ENCODE assay signal across 23 mouse cellular contexts in genomic region chr3:103193186-103193585, GRCm38 (mm10). TPM values are rescaled to one million over a fixed set of nuclear protein-coding genes. Genes with fewer than 3 reads are reported as not detected.
DNase-seq lines count a peak whose midpoint lies in the region; ATAC-seq and TF ChIP-seq lines count a peak whose summit lies in the region.
"Had no signal": no experiment of that assay in that cellular context is flagged by ENCODE, and none has a peak within 500 bp of the region (broad histone marks: within the 10 kb centered on the region; RNA-seq: fewer than 3 reads in every experiment).

No protein-coding gene starts in this region.

- H3K36me3 ChIP-seq in ES-E14 (ENCODE audit: control insufficient read depth, insufficient read depth, low read length, poor library complexity, severe bottlenecking): no peaks in the 10 kb centered on the region
- H3K36me3 ChIP-seq in stomach, postnatal 0 days (ENCODE audit: control insufficient read depth, insufficient read depth, low read length): no peaks in the 10 kb centered on the region
- H3K36me3 ChIP-seq: embryonic facial prominence, embryonic 10.5 days; embryonic facial prominence, embryonic 12.5 days; forebrain, embryonic 15.5 days had no signal

- H3K9ac ChIP-seq in ES-E14 (ENCODE audit: insufficient read depth, low read depth, low read length, poor library complexity, severe bottlenecking): no peak overlapping the region
- no peak overlapping the region for H3K9ac ChIP-seq in stomach, postnatal 0 days (ENCODE audit: low read length)
- H3K9ac ChIP-seq: embryonic facial prominence, embryonic 12.5 days; forebrain, embryonic 13.5 days; forebrain, embryonic 15.5 days; forebrain, postnatal 0 days had no signal

- H3K9me3 ChIP-seq in ES-E14 (ENCODE audit: control insufficient read depth, insufficient read depth, low read depth, low read length): no peaks in the 10 kb centered on the region
- H3K9me3 ChIP-seq in stomach, postnatal 0 days (ENCODE audit: control insufficient read depth, low read length): no peaks in the 10 kb centered on the region
- H3K9me3 ChIP-seq: embryonic facial prominence, embryonic 12.5 days; forebrain, embryonic 15.5 days had no signal

- in situ Hi-C loops in ES-E14 (cut with MboI; ENCODE audit: low sequenced_read_pairs in 2 of 2, unreplicated experiment in 2 of 2): no loop called here

- WGBS in stomach, postnatal 0 days: 59% methylated on average over 1 of the region's 1 CpGs

- peak; percentile 61 for DNase-seq in heart, adult 11 months
- DNase-seq in heart, postnatal 14 days: no peak
- DNase-seq in ES-E14 (ENCODE audit: low read depth, low spot score) (no peak), R1 (ENCODE audit: low read depth, low spot score) (peak; percentile 93)
- no peak for DNase-seq in stomach, postnatal 0 days (ENCODE audit: low spot score)
- DNase-seq in right cerebral cortex, postnatal 25 days: no peak
- no peak for DNase-seq in left cerebral cortex, postnatal 25 days (ENCODE audit: low spot score in 2 of 2)
- DNase-seq in lung, adult 18-20 months: no peak
- DNase-seq: adrenal gland, adult 2 months; adrenal gland, postnatal 14 days; adrenal gland, postnatal 36 days; cerebellum, adult 11-12 months; cerebellum, adult 2 months; cerebellum, adult 9-10 months; cerebellum, postnatal 10 days; cerebellum, postnatal 25 days; forebrain, postnatal 0 days had no signal

- H3K4me1 ChIP-seq in ES-E14 (ENCODE audit: control insufficient read depth in 2 of 2, insufficient read depth in 2 of 2, low read length in 2 of 2, poor library complexity in 1 of 2): peaks cover 0 to 6% of the 10 kb centered on the region in 2 experiments; a peak in 1 of 4 replicates
- H3K4me1 ChIP-seq in stomach, postnatal 0 days (replicated peaks; ENCODE audit: control insufficient read depth, insufficient read depth): no peaks in the 10 kb centered on the region
- H3K4me1 ChIP-seq: embryonic facial prominence, embryonic 10.5 days; embryonic facial prominence, embryonic 12.5 days; forebrain, embryonic 13.5 days; forebrain, embryonic 15.5 days had no signal

- H3K4me3 ChIP-seq in ES-E14 (ENCODE audit: insufficient read depth in 1 of 2, low read depth in 1 of 2, low read length in 2 of 2, poor library complexity in 1 of 2, severe bottlenecking in 1 of 2): no peak overlapping the region
- H3K4me3 ChIP-seq in stomach, postnatal 0 days (ENCODE audit: low read depth, low read length): no peak overlapping the region
- H3K4me3 ChIP-seq: embryonic facial prominence, embryonic 10.5 days; embryonic facial prominence, embryonic 12.5 days; forebrain, embryonic 13.5 days; forebrain, embryonic 15.5 days had no signal

- H3K27me3 ChIP-seq in stomach, postnatal 0 days (ENCODE audit: control insufficient read depth, insufficient read depth, low read length): no peaks in the 10 kb centered on the region
- H3K27me3 ChIP-seq: embryonic facial prominence, embryonic 12.5 days; forebrain, embryonic 13.5 days; forebrain, embryonic 15.5 days; Patski had no signal

- no peak for TF ChIP-seq CTCF in stomach, postnatal 0 days (IDR thresholded peaks at IDR 0.05; ENCODE audit: low read depth)

- no peak overlapping the region for H3K4me2 ChIP-seq in stomach, postnatal 0 days (replicated peaks; ENCODE audit: low read depth)
- H3K4me2 ChIP-seq: embryonic facial prominence, embryonic 12.5 days; forebrain, embryonic 13.5 days; forebrain, embryonic 15.5 days had no signal

- H3K27ac ChIP-seq in ES-E14 (ENCODE audit: insufficient read depth, low read depth, low read length, poor library complexity, severe bottlenecking): peak overlapping the region; percentile 76
- H3K27ac ChIP-seq in stomach, postnatal 0 days (replicated peaks): no peak overlapping the region
- H3K27ac ChIP-seq: embryonic facial prominence, embryonic 10.5 days; embryonic facial prominence, embryonic 12.5 days; forebrain, embryonic 13.5 days; forebrain, embryonic 15.5 days had no signal

- intact Hi-C loops in heart, postnatal 14 days (cut with DNase I): no loop called here
- intact Hi-C loops in left cerebral cortex, postnatal 25 days (cut with DNase I): no loop called here

- 0 out of 2 replicates have a peak, but pooled peaks have one; percentile 42 for ATAC-seq in stomach, postnatal 0 days (ENCODE audit: low FRiP score, low TSS enrichment)
- ATAC-seq: activated CD4-positive, CD25-positive, alpha-beta regulatory T cell, adult 4 months; forebrain, embryonic 13.5 days; forebrain, embryonic 15.5 days; forebrain, postnatal 0 days; Patski had no signal

- no peak for TF ChIP-seq EP300 in stomach, postnatal 0 days (optimal IDR thresholded peaks at IDR 0.05)

TF ChIP-seq in ES-E14, 5 proteins besides CTCF, POLR2A, EP300 and RAD21:
- no peak for TF ChIP-seq HCFC1 (IDR thresholded peaks at IDR 0.05; ENCODE audit: borderline replicate concordance, insufficient read depth, low read length)
- TF ChIP-seq MAFK (IDR thresholded peaks at IDR 0.05; ENCODE audit: insufficient read depth, low read depth, low read length): 0 out of 2 replicates have a peak, but pooled peaks have one; percentile 6
TF ChIP-seq in ES-E14: peak in this region for 1.

RNA-seq across cellular contexts. Expression of gene Bcas2, which starts 21.7 kb away (rescaled TPM):
- total RNA-seq in heart, postnatal 14 days (2021): 10 to 100 TPM; 47.7 to 48.0 TPM
- total RNA-seq in ES-E14 (2012; rRNA removed): 86.4 and 102 TPM in 2 replicates
- polyA plus RNA-seq in stomach, postnatal 0 days (2015; fragmentation: Nextera tagmentation; extraction: Ambion mirVana): 104 and 109 TPM in 2 replicates
- 10 to 100 TPM; 59.4 to 69.3 TPM for total RNA-seq in left cerebral cortex, postnatal 25 days (2021)

Comparison
In these comparisons a context has a peak if more than half of its experiments do, and no peak if none do; other contexts are left out.
1. DNase-seq: peak in heart, adult 11 months (single experiment) and R1 (single experiment); none in heart, postnatal 14 days (0 of 2), ES-E14 (single experiment), stomach, postnatal 0 days (single experiment), right cerebral cortex, postnatal 25 days (single experiment), left cerebral cortex, postnatal 25 days (0 of 2) and lung, adult 18-20 months (0 of 2).